Mouse (Mus musculus): Measurements from ENCODE around the gene Gadd45b. TPM values are rescaled to one million over a fixed set of nuclear protein-coding genes. Genes with fewer than 3 reads are reported as not detected.

Gene Gadd45b
- polyA plus RNA-seq, 1 experiment from 2014 or later: 17.1 TPM

DNA sequence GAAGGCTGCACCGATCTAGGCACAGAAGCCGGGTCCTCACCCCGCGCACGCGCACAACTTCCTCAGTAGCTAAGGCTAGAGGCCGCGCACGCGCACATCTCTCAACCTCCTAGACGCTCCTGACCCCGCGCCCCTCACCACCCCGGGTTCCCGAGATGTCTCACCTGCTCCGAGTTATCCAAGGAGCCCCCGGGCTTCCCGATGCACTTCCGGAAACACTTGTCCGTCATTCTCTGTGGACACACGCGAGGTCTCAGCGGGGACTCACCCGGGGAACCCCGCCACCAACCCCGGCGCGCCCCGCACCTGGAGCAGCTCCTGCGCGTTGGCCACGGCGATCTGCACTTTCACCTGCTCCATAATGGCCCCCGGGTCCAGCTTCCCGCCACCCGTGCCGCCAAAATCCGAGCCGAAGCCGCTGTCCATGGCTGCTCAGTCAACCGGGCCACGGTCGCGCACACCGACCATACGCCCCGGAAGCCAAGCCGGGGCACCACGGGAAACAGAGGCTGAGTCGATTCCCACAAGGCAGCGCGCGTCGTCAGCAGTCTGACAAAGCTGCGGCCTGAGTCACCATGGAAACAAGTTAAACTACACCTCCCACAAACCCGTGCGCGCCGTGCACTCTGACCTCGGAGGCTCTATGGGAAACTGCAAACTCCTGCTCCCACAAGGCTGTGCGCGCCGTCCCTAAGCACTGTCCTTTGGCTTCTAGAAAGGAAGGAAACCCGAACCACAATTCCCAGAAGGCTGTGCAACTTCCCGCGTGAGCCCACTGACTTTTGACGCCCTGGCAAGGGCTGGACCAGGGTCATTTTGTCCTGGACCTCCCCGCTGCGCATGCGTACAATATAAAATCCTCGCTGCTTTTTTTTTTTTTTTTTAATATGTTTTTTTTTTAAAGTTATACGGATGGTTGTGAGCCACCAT lies 29.3 kb upstream of the Gadd45b start, which contains the start of gene Timm13:
TSS of gene Timm13 (minus strand) at position 652 of the 930 bp plus-strand sequence.
- Histone ChIP-seq H3K4me1 (peaks cover 42% of the 10 kb centered on the region), H3K27ac (peak within 1 kb of the TSS; percentile 90), H3K27me3 (ENCODE audit: insufficient read depth, poor library complexity, severe bottlenecking) (peaks cover 13% of the 10 kb centered on the region), H3K4me3 (peak within 1 kb of the TSS; percentile 77), H3K36me3 (peaks cover 53% of the 10 kb centered on the region), H3K9me3 (no peaks in the 10 kb centered on the region)
- DNase-seq (ENCODE audit: low spot score): peak; percentile 100
- under 1% methylated on average over 72 of the region's 72 CpGs for WGBS

DNA sequence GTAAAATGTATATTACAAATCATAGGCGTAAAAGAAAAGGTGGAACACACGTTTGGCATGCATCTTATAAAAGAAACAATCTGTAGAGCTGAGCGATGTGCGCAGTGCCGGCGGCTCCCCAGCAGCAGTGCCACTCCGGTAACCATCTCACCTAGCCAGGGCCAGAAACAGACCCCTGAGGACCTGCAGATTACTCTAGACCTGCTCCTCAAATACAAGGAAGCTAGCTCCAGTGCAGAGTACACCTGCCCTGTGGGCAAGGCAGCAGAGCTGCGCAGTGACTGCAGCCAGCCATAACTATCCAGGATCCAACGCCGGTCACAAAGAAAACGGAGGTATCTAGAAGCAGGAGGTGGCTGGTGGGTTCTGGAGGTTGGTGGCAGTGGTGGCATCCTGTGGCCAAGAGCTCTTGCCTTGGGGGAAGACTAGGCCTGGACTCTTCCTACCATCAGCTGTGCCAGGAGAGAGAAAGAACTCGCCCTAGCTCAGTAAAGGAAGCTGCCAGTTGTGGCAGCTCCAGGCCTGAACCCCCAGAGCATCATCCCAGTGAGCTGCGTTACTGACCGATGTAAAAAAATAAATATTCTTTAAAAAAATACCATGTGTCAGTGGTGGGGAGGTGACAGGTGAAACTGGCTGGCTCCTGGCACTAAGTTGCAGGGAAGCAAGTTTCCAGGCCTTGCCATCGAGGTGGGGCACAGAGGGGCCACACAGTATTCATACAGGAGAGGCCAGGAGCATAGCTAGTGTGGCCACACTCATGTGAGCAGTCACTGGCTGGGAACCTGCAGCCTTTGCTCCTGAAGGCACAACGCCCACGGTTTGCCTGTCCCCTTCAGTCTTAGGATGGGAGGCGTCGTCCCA lies 28.2 kb upstream of the Gadd45b start:
- Histone ChIP-seq H3K4me1 (peaks cover 42% of the 10 kb centered on the region), H3K27me3 (ENCODE audit: insufficient read depth, poor library complexity, severe bottlenecking) (peaks cover 13% of the 10 kb centered on the region), H3K36me3 (peaks cover 64% of the 10 kb centered on the region), H3K4me3 (0 out of 2 replicates have a peak overlapping the region, but pooled peaks have one; percentile 24), H3K9me3 (no peaks in the 10 kb centered on the region), H3K27ac (peak overlapping the region; percentile 90)
- 87% methylated on average over 19 of the region's 19 CpGs for whole genome bisulfite sequencing
- no peak for DNase-seq (ENCODE audit: low spot score)

GRCm38 (mm10) chr10:80902273-80902940 lies 27.5 kb upstream of the Gadd45b start:
- 95% methylated on average over 9 of the region's 9 CpGs for WGBS
- no peak overlapping the region for H3K4me3 ChIP-seq
- H3K4me1 ChIP-seq: peaks cover 38% of the 10 kb centered on the region
- peaks cover 68% of the 10 kb centered on the region for H3K36me3 ChIP-seq
- DNase-seq (ENCODE audit: low spot score): no peak
- peaks cover 6% of the 10 kb centered on the region; the same call in 1 of the 2 replicates for H3K27me3 ChIP-seq (ENCODE audit: insufficient read depth, poor library complexity, severe bottlenecking)
- H3K9me3 ChIP-seq: no peaks in the 10 kb centered on the region
- H3K27ac ChIP-seq: no peak overlapping the region

DNA sequence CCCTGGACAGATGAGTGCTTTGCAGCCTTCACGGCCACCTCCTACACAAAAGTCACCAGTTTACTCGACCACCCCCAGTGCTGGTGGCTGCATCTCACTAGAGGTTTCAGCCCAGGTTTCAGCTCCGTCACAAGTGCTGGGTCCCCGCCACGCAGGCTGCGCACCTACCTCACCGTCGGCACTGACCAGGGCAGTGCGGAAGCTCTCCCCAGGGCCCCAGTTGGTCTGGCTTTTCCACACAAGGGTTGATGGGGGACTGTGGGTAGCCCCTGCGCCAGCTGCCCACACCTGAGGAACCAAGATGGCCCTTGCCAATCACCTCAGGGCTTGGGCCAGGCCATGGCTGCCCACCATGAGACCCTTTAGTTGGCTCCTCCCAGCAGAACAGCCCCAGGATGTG lies 26.6 kb upstream of the Gadd45b start:
- Histone ChIP-seq H3K9me3 (no peaks in the 10 kb centered on the region), H3K27me3 (ENCODE audit: insufficient read depth, poor library complexity, severe bottlenecking) (no peaks in the 10 kb centered on the region), H3K27ac (no peak overlapping the region), H3K4me1 (peaks cover 29% of the 10 kb centered on the region), H3K36me3 (peaks cover 77% of the 10 kb centered on the region), H3K4me3 (no peak overlapping the region)
- DNase-seq (ENCODE audit: low spot score): no peak
- 93% methylated on average over 10 of the region's 10 CpGs for WGBS

DNA sequence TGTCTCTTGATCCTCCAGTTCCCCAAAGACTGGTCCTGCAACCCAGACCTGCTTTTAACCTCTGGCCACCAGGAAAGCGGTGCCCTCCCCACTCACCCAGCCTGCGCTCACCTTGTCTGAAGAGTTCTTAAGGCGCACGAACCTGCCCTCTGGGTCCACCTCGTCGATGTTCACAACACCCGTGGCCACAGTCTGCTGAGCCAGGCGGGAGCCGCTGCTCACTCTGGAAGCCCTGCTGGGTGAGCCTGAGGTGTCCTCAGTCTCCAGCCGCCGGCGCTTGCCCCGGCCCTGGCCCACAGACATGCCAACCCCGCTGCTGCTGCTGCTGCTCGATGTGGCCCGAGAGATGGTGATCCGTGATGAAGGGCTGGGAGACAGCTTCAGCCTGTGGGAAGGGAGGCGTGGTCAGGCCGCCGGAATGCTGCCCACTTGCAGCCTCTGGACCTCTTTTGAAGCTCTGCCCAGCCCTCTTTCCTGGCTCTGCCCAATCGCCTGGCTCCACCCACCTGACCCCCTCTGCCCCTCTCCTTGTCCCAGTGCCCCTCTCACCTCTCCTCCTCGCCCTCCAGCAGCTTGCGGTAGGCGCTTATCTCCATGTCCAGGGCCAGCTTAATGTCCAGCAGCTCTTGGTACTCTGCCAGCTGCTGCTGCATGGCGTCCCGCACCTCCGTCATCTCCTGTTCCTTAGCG lies 25.7 kb upstream of the Gadd45b start:
- H3K4me1 ChIP-seq: peaks cover 20% of the 10 kb centered on the region
- no peak for DNase-seq (ENCODE audit: low spot score)
- H3K27me3 ChIP-seq (ENCODE audit: insufficient read depth, poor library complexity, severe bottlenecking): no peaks in the 10 kb centered on the region
- H3K27ac ChIP-seq: no peak overlapping the region
- no peaks in the 10 kb centered on the region for H3K9me3 ChIP-seq
- 83% methylated on average over 28 of the region's 28 CpGs for WGBS
- H3K4me3 ChIP-seq: no peak overlapping the region
- H3K36me3 ChIP-seq: peaks cover 77% of the 10 kb centered on the region

DNA sequence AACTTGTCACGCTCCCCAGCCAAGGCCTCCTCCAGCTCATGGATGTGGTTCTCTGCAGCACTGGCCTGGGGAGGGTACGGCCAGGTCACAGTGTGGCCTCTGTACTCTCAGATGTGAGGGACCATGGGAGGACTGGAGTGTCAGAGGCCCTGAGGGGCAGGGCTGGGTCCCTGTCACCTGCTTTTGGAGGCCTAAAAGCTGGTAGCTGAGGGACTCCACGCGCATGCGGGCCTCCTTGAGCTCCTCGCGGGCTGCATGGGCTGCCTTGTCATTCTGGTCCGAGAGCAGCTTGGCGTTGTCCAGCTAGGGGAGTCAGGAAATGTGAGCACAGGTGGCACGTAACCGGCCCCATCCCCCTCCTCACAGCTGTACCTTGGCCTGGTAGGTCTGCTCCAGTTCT lies 25.2 kb upstream of the Gadd45b start:
- H3K27me3 ChIP-seq (ENCODE audit: insufficient read depth, poor library complexity, severe bottlenecking): no peaks in the 10 kb centered on the region
- no peak for DNase-seq (ENCODE audit: low spot score)
- H3K36me3 ChIP-seq: peaks cover 79% of the 10 kb centered on the region
- no peak overlapping the region for H3K27ac ChIP-seq
- no peak overlapping the region for H3K4me3 ChIP-seq
- no peaks in the 10 kb centered on the region for H3K9me3 ChIP-seq
- 90% methylated on average over 11 of the region's 11 CpGs for WGBS
- peaks cover 16% of the 10 kb centered on the region for H3K4me1 ChIP-seq

- peaks cover 92% of the 10 kb centered on the region for H3K36me3 ChIP-seq
- DNase-seq (ENCODE audit: low spot score): no peak
Measured at GRCm38 (mm10) chr10:80909375-80910162, 20.3 kb upstream of the Gadd45b start.

DNA sequence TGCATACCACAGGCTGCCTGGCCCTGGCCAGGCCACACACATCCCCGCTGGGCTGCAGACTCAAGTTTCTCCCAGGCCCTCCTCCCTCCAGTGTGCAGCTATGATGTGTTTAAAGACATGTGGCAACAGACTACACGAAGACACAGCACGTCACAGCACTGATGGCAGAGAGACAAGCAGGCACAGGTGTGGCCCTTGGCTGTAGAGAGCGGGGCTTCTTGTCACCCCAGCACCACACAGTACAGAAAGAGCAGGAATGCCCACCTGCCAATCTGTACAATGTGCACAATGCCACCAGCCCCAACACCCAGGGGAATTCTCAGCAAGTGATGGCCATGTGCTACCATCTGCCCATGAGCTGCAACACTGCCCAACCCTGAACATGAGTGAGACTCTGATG lies 18.5 kb upstream of the Gadd45b start:
- peaks cover 26% of the 10 kb centered on the region for H3K4me1 ChIP-seq
- no peak for DNase-seq (ENCODE audit: low spot score)
- H3K27ac ChIP-seq: no peak overlapping the region
- no peaks in the 10 kb centered on the region for H3K9me3 ChIP-seq
- WGBS: 90% methylated on average over 4 of the region's 4 CpGs
- H3K36me3 ChIP-seq: peaks cover 90% of the 10 kb centered on the region
- no peak overlapping the region for H3K4me3 ChIP-seq
- no peaks in the 10 kb centered on the region for H3K27me3 ChIP-seq (ENCODE audit: insufficient read depth, poor library complexity, severe bottlenecking)

More at GRCm38 (mm10) chr10:80909375-80910162, 20.3 kb upstream of the Gadd45b start:
- Histone ChIP-seq H3K9me3 (no peaks in the 10 kb centered on the region), H3K27ac (no peak overlapping the region), H3K4me1 (peaks cover 16% of the 10 kb centered on the region), H3K4me3 (no peak overlapping the region), H3K27me3 (ENCODE audit: insufficient read depth, poor library complexity, severe bottlenecking) (no peaks in the 10 kb centered on the region)
- WGBS: 94% methylated on average over 22 of the region's 22 CpGs

DNA sequence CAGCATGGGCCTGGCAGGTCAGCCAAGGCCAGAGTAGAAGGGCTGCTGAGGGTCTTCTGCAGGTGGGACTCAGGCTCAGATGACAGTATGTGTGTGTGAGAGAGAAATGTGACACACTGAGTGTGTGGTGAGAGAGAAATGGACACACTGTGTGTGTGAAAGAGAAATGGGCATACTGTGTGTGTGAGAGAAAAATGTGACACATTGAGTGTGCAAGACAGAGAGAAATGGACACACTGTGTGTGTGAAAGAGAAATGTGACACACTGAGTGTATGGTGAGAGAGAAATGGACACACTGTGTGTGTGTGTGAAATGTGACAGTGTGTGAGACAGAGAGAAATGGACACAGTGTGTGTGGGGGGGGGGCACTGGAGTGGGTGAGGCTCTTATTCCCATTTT lies 18.0 kb upstream of the Gadd45b start:
- no peaks in the 10 kb centered on the region for H3K9me3 ChIP-seq
- DNase-seq (ENCODE audit: low spot score): no peak
- no peak overlapping the region for H3K27ac ChIP-seq
- no peak overlapping the region for H3K4me3 ChIP-seq
- peaks cover 31% of the 10 kb centered on the region for H3K4me1 ChIP-seq
- H3K36me3 ChIP-seq: peaks cover 88% of the 10 kb centered on the region
- H3K27me3 ChIP-seq (ENCODE audit: insufficient read depth, poor library complexity, severe bottlenecking): no peaks in the 10 kb centered on the region

GRCm38 (mm10) chr10:80913364-80914011 lies 16.4 kb upstream of the Gadd45b start:
- no peak for DNase-seq (ENCODE audit: low spot score)
- Histone ChIP-seq H3K27ac (no peak overlapping the region), H3K4me1 (peaks cover 42% of the 10 kb centered on the region), H3K27me3 (ENCODE audit: insufficient read depth, poor library complexity, severe bottlenecking) (no peaks in the 10 kb centered on the region), H3K9me3 (no peaks in the 10 kb centered on the region), H3K4me3 (no peak overlapping the region), H3K36me3 (peaks cover 73% of the 10 kb centered on the region)
- WGBS: 77% methylated on average over 8 of the region's 8 CpGs

GRCm38 (mm10) chr10:80914253-80914656 lies 15.6 kb upstream of the Gadd45b start:
- DNase-seq (ENCODE audit: low spot score): no peak
- Histone ChIP-seq H3K4me3 (no peak overlapping the region), H3K27ac (peak overlapping the region; percentile 32; the same call in 1 of the 2 replicates), H3K36me3 (peaks cover 65% of the 10 kb centered on the region), H3K9me3 (no peaks in the 10 kb centered on the region), H3K27me3 (ENCODE audit: insufficient read depth, poor library complexity, severe bottlenecking) (no peaks in the 10 kb centered on the region), H3K4me1 (peaks cover 44% of the 10 kb centered on the region)
- WGBS: 88% methylated on average over 5 of the region's 5 CpGs

Data from heart, embryonic 10.5 days (tissue).